Mouse (Mus musculus) MEL (cell line): ENCODE data around the gene Hdac1.

ENCODE experiments used
- CTCF ChIP-seq, 3 experiments: IDR thresholded peaks in 2 of 3; conservative IDR thresholded peaks in 1 of 3; 2 replicates each; pipeline ENCODE4 v1.5.1; 2011 to 2012; ENCODE audit warnings: low read length in 3 of 3, low read depth in 2 of 3, mild to moderate bottlenecking in 2 of 3, improper control_type of control experiment in 1 of 3, inconsistent platforms in 1 of 3, mixed read lengths in 1 of 3, moderate library complexity in 1 of 3; ENCODE audit not compliant: control insufficient read depth in 1 of 3, insufficient read depth in 1 of 3, poor library complexity in 1 of 3, severe bottlenecking in 1 of 3
- ELF1 ChIP-seq: IDR thresholded peaks from 2 replicates; pipeline ENCODE4 v1.6.1; 2014; ENCODE audit warnings: low read depth, mild to moderate bottlenecking, inconsistent platforms, low read length, improper control_type of control experiment, moderate library complexity
- HCFC1 ChIP-seq: IDR thresholded peaks from 2 replicates; pipeline ENCODE4 v1.6.1; 2012; ENCODE audit warnings: low read depth, mild to moderate bottlenecking, inconsistent platforms, low read length, improper control_type of control experiment, moderate library complexity
- MAX ChIP-seq: IDR thresholded peaks from 2 replicates; pipeline ENCODE4 v1.6.1; 2011; ENCODE audit warnings: low read length, improper control_type of control experiment
- POLR2A ChIP-seq, 2 experiments: IDR thresholded peaks; 2 replicates each; pipeline ENCODE4 v1.6.1; 2011 to 2012; ENCODE audit warnings: low read length in 2 of 2, mild to moderate bottlenecking in 2 of 2, control low read depth in 1 of 2, improper control_type of control experiment in 1 of 2, low read depth in 1 of 2, moderate library complexity in 1 of 2; ENCODE audit not compliant: control insufficient read depth in 1 of 2, insufficient read depth in 1 of 2, poor library complexity in 1 of 2
- USF2 ChIP-seq, 2 experiments: IDR thresholded peaks; 2 replicates each; pipeline ENCODE4 v1.6.1; 2011 to 2012; ENCODE audit warnings: improper control_type of control experiment in 2 of 2, low read length in 2 of 2, borderline replicate concordance in 1 of 2, inconsistent platforms in 1 of 2, low read depth in 1 of 2, mild to moderate bottlenecking in 1 of 2; ENCODE audit not compliant: insufficient read depth in 1 of 2

DNA sequence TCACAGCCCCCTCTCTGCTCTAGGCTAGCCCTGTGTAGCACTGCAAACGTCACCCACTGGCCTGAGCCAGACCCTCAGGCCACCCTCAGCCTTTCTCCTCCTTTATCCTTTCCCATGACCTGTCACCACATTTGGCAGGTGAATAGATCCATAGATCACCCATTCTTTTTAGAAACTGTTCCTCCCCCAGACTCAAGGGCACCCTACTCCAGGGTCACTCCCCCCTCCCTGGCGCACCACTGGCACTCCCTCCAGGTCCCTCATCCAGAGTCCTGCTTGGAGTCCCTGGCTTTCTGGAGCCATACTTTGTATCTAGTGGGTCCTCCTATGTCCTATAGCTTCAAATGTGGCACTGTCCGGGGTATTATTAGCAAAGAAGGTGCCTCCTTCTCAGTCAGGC lies 37.0 kb downstream of the Hdac1 start:
- TF ChIP-seq POLR2A (IDR thresholded peaks at IDR 0.05; ENCODE audit: control insufficient read depth in 1 of 2, insufficient read depth in 1 of 2, low read depth in 1 of 2, low read length in 2 of 2, poor library complexity in 1 of 2) (no peak), CTCF (IDR thresholded peaks at IDR 0.05 in 2 of 3, conservative IDR thresholded peaks at IDR 0.05 in 1 of 3; ENCODE audit: control insufficient read depth in 1 of 3, insufficient read depth in 1 of 3, low read depth in 2 of 3, low read length in 3 of 3, poor library complexity in 1 of 3, severe bottlenecking in 1 of 3) (no peak), HCFC1 (no peak), USF2 (IDR thresholded peaks at IDR 0.05; ENCODE audit: borderline replicate concordance in 1 of 2, insufficient read depth in 1 of 2, low read depth in 1 of 2, low read length in 2 of 2) (no peak), MAX (no peak), ELF1 (no peak)
